Mouse (Mus musculus) olfactory bulb, adult 2 months (tissue): Measurements from ENCODE around the gene Dhrs3. TPM values are rescaled to one million over a fixed set of nuclear protein-coding genes. Genes with fewer than 3 reads are reported as not detected.

Experiments
- H3K27ac ChIP-seq: fragments of 200-500 bp; 2 replicates; pipeline ENCODE4 v1.5.1; 2012; ENCODE audit warnings: low read depth, low read length; ENCODE audit not compliant: insufficient read depth
- H3K4me1 ChIP-seq: fragments of 200-500 bp; 2 replicates; pipeline ENCODE4 v1.6.1; 2012; ENCODE audit warnings: low read length; ENCODE audit not compliant: control insufficient read depth, insufficient read depth
- H3K4me3 ChIP-seq: fragments of 200-500 bp; 2 replicates; pipeline ENCODE4 v1.5.1; 2012; ENCODE audit warnings: mild to moderate bottlenecking, low read depth, low read length, moderate library complexity; ENCODE audit not compliant: insufficient read depth
- CTCF ChIP-seq: fragments of 200-500 bp; IDR thresholded peaks from 2 replicates; pipeline ENCODE4 v1.5.1; 2012; ENCODE audit warnings: low read depth, mild to moderate bottlenecking, low read length, moderate library complexity; ENCODE audit not compliant: insufficient read depth
- POLR2A ChIP-seq: fragments of 200-500 bp; IDR thresholded peaks from 2 replicates; pipeline ENCODE4 v1.6.1; 2012; ENCODE audit warnings: mild to moderate bottlenecking, low read depth, low read length, moderate library complexity; ENCODE audit not compliant: insufficient read depth
- WGBS: fragments of 180-500 bp; shearing (Covaris S2); methylation state at CpG from one replicate; pipeline ENCODE4 v1.1.7; 2018; 5-methylcytosine and 5-hydroxymethylcytosine counted together
- polyA plus RNA-seq: library from polyadenylated mRNA; stranded (reverse); fragments of >200 nt; gene quantifications from 2 replicates; pipeline ENCODE4 v1.2.4, GENCODE M21; 2012; ENCODE audit warnings: low replicate concordance; ENCODE audit not compliant: missing spikeins, insufficient read depth, insufficient read length

The Dhrs3 gene
- polyA plus RNA-seq, 1 experiment, result not detected

DNA sequence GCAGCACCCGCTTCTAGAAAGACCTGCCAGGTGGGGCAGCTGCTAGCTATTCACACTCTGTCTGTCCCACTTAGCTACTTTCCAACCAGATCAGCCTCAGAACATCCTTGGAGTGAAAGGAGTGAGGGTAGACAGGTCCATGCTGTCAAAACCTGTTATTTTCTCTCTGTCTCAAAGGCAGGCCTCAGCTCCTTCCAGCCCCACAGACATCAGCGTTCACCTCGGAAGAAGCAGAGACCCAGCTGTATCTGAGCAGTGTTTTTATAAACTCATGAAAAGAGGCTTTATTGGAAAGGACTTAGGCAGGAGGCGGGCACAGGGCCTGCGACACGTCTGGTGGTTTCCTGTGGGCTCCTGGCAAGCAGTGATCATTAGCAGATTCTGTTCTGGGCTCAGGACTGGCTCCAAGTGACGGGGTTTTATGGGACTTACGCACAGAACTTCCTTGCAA lies 9.7 kb upstream of the Dhrs3 start:
- Histone ChIP-seq H3K4me1 (peaks cover 3% of the 10 kb centered on the region; the same call in 1 of the 2 replicates), H3K4me3 (no peak overlapping the region), H3K27ac (no peak overlapping the region)
- WGBS, result 44% methylated on average over 8 of the region's 8 CpGs
- TF ChIP-seq CTCF (no peak), POLR2A (no peak)

DNA sequence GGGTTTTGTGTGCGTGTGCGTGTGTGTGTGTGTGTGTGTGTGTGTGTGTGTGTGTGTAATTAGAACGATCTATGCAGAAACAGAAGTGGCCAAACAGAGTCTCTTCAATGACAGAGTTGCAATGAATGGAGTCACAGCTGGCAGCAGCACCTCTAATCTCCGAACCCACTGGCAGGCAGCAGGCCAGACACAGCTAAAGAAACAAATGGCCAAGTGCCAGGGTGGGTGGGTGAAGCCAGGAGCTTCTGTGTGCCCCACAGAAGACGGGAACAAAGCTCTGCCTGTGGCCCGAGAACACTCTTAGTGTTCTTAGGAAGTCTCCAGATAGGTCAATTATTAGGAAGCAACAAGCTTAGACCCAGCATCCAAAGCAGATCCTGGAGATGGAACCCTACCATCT lies 6.2 kb upstream of the Dhrs3 start:
- 35% methylated on average over 6 of the region's 6 CpGs for WGBS
- Histone ChIP-seq H3K4me3 (no peak overlapping the region), H3K4me1 (peaks cover 11% of the 10 kb centered on the region), H3K27ac (no peak overlapping the region)
- TF ChIP-seq POLR2A (no peak), CTCF (no peak)

DNA sequence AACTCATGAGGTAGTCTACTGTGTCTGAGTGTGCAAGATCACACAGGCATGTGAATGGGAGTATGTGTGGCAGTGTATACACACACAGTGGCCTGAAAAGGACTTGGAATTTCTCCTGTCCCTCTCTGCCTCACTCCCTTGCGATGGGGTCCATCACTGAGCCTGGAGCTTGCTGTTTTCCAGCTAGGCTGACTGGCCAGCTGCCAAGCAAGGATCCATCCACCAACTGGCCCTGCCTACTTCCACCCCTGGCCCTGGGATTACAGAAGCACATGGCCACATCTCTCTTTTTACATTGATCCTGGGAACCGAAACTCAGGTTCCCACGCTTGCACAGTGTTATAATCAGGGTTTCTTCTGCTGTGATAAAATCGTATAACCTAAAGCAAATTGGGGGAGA lies 3.9 kb upstream of the Dhrs3 start:
- Histone ChIP-seq H3K27ac (no peak overlapping the region), H3K4me1 (peaks cover 20% of the 10 kb centered on the region), H3K4me3 (no peak overlapping the region)
- 84% methylated on average over 4 of the region's 4 CpGs for WGBS
- TF ChIP-seq POLR2A (no peak), CTCF (no peak)

DNA sequence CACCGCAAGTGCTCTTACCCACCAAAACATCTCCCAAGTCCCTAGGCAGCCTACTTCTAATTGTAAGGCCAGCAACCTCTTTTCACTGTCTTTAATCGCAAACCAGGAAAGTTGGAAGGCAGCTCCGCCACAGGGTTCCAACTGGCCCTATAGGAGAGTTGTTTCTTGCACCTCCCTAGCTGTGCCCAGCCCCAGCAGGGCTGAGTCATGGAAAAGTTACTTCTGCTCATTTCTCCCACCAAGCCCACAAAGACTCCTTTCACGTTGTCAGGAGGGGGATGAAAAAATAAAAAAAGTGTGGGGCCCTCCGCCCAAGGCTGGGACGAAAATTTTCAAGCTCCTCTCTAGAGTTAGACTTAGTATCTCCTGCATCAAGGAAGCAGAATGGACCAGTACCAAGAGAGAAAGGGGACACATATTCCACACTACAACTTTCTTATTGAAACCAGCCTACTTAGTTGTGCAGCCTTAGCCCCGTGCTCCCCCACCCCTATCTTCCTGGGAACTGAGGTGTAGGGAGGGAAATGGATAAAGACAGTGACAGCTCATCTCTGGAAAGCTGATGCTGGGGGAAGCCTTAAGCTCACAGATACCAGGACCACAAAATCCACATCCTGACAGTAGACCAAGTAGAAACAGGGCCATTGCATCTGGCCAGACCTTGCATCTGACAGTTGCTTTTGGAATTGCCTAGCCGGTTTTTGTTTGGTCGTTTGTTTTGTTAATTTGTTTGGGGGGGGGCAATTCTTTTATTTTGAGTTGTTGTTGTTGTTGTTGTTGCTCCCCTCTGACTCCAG lies 2.9 kb upstream of the Dhrs3 start:
- peaks cover 28% of the 10 kb centered on the region for H3K4me1 ChIP-seq
- 85% methylated on average over 9 of the region's 9 CpGs for WGBS

DNA sequence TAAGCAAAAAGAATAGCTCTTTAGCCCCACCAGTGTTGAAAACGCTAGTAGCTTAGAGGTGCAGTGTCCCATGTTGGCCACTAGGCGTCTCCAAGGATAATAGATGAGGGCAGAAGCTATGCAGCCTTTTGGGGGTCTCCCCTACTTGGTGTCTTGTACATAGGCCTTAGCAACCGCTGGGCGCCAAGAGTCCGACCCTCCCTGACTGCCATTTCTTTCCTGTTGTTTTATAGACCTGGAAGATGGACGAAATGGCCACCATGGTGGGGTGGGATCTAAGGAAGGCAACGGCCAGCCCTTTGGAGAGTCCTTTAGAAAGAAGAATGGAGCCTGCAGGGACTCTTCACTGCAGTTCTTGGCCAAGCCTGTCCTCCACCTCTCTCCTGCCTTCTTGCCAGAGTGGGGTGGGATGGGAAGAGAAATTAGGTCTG lies 1.9 kb upstream of the Dhrs3 start:
- TF ChIP-seq POLR2A (no peak), CTCF (peak; percentile 60; the same call in 1 of the 2 replicates)
- Histone ChIP-seq H3K4me3 (no peak overlapping the region), H3K4me1 (peaks cover 28% of the 10 kb centered on the region), H3K27ac (no peak overlapping the region)
- 20% methylated on average over 7 of the region's 7 CpGs for WGBS

More for the DNA sequence above, 2.9 kb upstream of the Dhrs3 start:
- Histone ChIP-seq H3K4me3 (no peak overlapping the region), H3K27ac (no peak overlapping the region)
- no peak for TF ChIP-seq POLR2A
- TF ChIP-seq CTCF, result no peak

DNA sequence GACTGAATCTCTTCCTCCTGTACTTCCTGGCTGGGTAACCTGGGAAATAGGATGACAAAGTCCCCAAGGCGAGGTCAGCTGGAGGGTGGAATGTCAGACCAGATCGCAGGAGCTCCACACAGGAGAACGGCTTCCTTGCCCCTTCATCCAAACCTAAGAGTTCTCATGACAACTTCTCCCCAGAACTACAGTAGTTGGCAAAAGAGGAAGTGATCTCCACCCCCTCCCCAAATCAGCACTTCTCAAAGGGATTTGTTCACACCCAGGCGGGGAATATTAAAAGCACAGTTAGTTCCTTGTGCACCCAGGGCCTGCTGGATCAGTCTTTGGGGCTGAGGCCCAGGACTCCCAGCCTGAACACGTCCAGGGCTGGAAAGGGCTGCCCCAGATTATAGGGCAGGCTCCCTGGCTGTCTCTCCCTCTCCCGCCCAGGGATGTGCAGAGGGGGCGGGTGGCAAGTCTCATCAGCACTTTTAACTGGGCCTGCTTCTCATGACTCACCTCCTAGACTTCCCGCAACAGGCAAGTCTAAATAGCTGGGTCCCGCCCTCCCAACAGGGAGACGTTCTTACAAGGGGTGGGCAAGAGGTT lies 1.4 kb upstream of the Dhrs3 start:
- Histone ChIP-seq H3K4me3 (no peak overlapping the region), H3K4me1 (peaks cover 28% of the 10 kb centered on the region), H3K27ac (no peak overlapping the region)
- TF ChIP-seq POLR2A (no peak), CTCF (no peak)
- WGBS, result 48% methylated on average over 10 of the region's 10 CpGs

DNA sequence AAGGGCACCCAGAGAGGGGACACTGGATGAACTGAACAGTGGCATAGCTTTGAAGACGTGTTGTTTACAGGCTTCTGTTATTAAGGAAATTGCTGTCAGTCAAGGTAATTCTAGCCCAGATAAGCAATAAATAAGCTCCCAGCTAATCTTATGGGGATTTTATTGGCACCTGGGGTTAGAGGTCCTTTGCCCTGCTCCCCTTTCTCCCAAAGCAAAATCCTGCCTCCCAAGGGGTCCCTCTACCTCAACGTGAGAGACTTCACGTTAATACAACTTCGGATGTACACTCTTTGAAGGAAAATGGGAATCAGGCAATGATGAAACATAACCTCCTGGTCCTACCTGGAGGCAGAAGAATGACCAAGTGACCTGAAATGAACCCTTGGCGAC lies 889 bp upstream of the Dhrs3 start:
- Histone ChIP-seq H3K4me1 (peaks cover 28% of the 10 kb centered on the region), H3K4me3 (peak overlapping the region; percentile 47), H3K27ac (no peak overlapping the region)
- TF ChIP-seq CTCF, result no peak
- TF ChIP-seq POLR2A, result no peak
- WGBS, result 43% methylated on average over 5 of the region's 5 CpGs

DNA sequence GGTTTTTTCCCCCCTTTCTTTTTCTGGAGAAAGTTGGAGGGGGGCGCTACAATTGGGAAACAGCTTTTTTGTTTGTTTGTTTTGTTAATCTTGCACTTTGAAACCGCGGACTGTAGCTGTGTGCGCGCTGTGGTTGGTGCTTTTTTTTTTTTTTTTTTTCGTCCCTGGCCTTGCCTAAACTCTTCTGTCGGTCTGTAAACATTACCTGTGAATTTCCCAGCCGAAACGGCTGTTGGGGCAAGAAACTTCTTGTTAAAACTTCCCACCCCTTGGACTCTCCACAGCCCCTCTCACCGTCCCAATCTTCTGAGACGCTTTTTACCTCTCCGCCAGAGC lies 278 bp downstream of the Dhrs3 start:
- Histone ChIP-seq H3K4me1 (peaks cover 28% of the 10 kb centered on the region), H3K27ac (no peak overlapping the region), H3K4me3 (peak overlapping the region; percentile 47)
- under 1% methylated on average over 12 of the region's 12 CpGs for WGBS
- TF ChIP-seq CTCF (no peak), POLR2A (no peak)

DNA sequence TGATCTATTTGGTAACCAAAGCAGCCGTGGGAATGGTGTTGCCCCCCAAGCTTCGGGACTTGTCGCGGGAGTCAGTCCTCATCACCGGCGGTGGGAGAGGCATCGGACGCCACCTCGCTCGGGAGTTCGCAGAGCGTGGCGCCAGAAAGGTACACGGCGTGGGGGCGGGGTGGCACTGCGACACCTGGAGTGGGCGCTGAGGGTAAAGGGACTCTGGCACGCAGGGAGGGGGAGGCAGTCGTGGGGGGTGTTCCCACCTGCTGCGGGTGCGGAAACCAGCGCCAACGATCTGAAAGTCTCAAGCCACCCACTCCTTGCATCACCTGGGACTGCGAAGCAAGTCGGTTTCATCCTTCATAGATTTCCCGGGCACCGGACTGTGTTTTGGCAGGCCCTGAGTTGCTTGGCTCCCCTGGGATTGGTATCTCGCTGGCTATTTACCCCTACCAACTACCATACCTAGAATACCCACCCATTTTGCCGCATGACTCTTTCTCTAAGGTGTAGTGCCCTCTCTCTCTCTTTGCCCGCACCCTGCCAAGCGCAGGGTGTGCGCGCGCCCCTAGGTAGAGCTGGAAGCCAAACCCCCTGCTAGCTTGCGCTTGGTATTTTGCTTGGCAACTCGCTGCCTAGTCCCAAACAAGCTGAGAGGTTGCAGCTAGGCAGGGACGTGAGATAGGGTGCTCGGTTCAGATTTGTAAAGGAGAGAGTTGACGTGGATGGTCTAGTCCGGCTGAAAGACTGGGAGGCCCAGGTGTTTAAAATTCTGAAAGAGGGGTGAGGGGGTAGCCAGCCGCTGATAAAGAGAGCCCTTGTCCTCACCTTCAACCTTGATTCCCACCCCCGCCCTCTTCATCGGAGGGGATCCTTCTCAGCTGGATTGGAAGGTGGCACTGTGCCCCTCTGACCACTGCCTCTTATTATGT lies 1.2 kb downstream of the Dhrs3 start:
- Histone ChIP-seq H3K4me3 (peak overlapping the region; percentile 47), H3K27ac (no peak overlapping the region), H3K4me1 (peaks cover 28% of the 10 kb centered on the region)
- WGBS, result 3% methylated on average over 44 of the region's 44 CpGs
- TF ChIP-seq POLR2A (0 out of 2 replicates have a peak, but pooled peaks have one; percentile 28), CTCF (no peak)
